14 mouse cellular contexts compared by ENCODE assay signal in genomic region chr19:47515091-47515490, GRCm38 (mm10).
"Had no signal": no experiment of that assay in that cellular context is flagged by ENCODE, and none has a peak within 500 bp of the region (broad histone marks: within the 10 kb centered on the region; RNA-seq: fewer than 3 reads in every experiment).

No protein-coding gene starts in this region.

- H3K4me2 ChIP-seq: limb, embryonic 13.5 days; liver, embryonic 11.5 days; liver, embryonic 15.5 days had no signal

- H3K9me3 ChIP-seq: limb, embryonic 13.5 days; liver, embryonic 15.5 days; midbrain, embryonic 10.5 days had no signal

- H3K27me3 ChIP-seq: limb, embryonic 13.5 days; liver, embryonic 15.5 days had no signal

- ATAC-seq: intestine, postnatal 0 days had no signal

- H3K9ac ChIP-seq: limb, embryonic 13.5 days; liver, embryonic 15.5 days had no signal

- H3K36me3 ChIP-seq: liver, embryonic 15.5 days had no signal

- H3K4me1 ChIP-seq: limb, embryonic 13.5 days had no signal

- DNase-seq: kidney, adult 8-10 months; kidney, postnatal 36 days; layer of hippocampus, adult 9-11 months; layer of hippocampus, postnatal 36 days; lung, adult 2 months; lung, postnatal 14 days; midbrain, embryonic 14.5 days; thymus, postnatal 36 days had no signal

- H3K27ac ChIP-seq: limb, embryonic 13.5 days; liver, embryonic 15.5 days; midbrain, embryonic 10.5 days had no signal

- H3K4me3 ChIP-seq: limb, embryonic 13.5 days; liver, embryonic 15.5 days; midbrain, embryonic 10.5 days; myocyte had no signal
